Mouse (Mus musculus) heart, postnatal 10 days (tissue): ENCODE measurements around the gene Grid2. TPM values are rescaled to one million over a fixed set of nuclear protein-coding genes. Genes with fewer than 3 reads are reported as not detected.

Source experiments
- DNase-seq, 2 experiments: peaks; one replicate each; pipeline ENCODE4 v3.0.0; 2021
- intact Hi-C: fragments of 180-260 bp; cut with DNase I; formaldehyde crosslinking; loops from one replicate; pipeline ENCODE4 v1.15.1; 2025
- total RNA-seq, 2 experiments: library from RNA; stranded (reverse); gene quantifications; 2 replicates each; pipeline ENCODE4 v1.2.3; 2021

The Grid2 gene
- total RNA-seq, 2 experiments from 2014 or later, result 0.10 to 0.17 TPM

DNA sequence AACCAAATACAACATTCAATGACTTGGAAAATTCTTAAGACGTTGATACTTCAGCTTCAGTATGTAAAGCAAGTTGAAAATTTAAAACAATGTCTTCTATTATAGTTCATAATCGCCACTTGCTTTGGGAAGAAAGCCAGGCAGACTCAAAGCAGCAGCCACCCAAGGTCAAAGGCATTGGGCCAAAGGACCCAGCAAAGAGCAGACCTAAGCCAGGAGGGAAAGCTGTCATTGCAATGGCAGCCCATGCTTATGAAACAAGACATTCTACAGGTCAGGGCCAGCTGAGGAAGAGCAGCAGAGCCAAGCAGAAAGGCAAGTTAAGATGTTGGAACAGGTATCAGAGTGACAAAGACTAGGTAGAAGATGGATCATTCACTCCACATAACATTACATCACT is 1448.0 kb downstream of the Grid2 start:
- peak; percentile 16 to 22 for DNase-seq
- intact Hi-C loops, result no loop called here

DNA sequence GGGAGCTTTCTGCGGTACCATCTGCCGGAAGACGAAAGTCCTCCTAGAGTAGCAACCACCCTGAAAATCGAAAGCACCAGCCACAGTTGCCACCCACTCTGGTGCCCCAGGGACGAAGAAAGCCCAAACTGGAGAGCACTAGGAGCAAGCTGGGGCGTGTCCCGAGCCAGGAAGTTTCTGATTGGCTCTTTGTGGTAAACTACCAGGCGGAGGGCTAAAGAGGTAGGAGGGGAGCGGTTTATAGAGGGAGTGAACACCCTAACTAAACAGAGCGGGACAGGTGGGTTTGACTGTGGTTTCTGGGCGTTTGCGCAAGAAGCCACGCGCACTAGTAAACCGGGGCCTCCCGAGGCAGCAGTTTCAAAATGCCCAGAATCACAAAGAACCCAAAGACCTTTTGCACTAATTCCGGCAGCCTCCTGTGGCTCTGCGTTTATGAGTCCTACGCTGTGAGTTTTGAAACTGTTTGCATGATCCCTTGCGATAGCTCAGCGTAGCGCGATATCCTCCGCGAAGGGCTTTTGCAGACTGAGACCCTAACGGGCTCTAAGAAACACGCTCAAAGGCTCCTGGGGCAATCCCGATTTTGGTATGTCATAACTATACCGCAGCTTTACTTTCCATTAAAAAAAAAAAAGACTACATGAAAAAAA is 1472.2 kb downstream of the Grid2 start:
- peak in 1 of 2 experiments; percentile 18 for DNase-seq
- intact Hi-C loops, result no loop called here

DNA sequence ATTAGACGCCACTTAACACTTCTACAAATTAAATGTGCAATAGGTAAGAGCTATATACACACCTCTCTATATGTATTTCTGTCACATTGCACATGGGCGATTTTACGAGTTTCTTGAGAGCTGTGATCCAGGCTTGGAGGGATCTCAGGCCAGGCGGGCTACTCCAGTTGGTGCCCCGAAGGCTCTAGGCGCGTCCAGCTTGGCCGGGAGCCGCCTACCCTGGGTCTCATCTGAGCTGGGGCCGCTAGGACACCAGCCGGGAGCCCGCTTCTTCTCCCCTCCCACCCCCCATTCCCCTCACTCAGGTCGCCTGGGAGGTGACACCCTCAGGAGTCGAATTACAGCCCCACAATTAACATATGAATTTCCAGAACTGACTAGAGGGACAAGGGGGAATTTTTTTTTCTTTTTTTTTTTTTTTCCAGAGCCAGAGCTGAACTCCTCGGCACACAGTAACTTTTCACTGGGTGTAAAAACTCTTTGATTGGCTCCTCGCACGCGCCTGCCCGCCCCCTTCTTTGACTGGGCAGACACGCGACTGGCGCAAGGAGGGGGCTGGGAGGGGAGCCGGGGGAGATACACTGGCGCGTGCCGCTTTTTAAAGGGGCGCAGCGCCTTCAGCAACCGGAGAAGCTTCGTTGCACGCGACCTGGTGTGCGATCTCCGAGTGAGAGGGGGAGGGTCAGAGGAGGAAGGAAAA is 1473.0 kb downstream of the Grid2 start, which contains the start of gene Atoh1:
TSS of gene Atoh1 (plus strand) at position 627 of the 700 bp plus-strand sequence.
- peak; percentile 45 to 47 for DNase-seq
- intact Hi-C loops, result no loop called here

DNA sequence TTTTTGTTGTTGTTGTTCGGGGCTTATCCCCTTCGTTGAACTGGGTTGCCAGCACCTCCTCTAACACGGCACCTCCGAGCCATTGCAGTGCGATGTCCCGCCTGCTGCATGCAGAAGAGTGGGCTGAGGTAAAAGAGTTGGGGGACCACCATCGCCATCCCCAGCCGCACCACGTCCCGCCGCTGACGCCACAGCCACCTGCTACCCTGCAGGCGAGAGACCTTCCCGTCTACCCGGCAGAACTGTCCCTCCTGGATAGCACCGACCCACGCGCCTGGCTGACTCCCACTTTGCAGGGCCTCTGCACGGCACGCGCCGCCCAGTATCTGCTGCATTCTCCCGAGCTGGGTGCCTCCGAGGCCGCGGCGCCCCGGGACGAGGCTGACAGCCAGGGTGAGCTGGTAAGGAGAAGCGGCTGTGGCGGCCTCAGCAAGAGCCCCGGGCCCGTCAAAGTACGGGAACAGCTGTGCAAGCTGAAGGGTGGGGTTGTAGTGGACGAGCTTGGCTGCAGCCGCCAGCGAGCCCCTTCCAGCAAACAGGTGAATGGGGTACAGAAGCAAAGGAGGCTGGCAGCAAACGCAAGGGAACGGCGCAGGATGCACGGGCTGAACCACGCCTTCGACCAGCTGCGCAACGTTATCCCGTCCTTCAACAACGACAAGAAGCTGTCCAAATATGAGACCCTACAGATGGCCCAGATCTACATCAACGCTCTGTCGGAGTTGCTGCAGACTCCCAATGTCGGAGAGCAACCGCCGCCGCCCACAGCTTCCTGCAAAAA is 1473.7 kb downstream of the Grid2 start:
- peak in 1 of 2 experiments; percentile 25 for DNase-seq
- intact Hi-C loops, result no loop called here

DNA sequence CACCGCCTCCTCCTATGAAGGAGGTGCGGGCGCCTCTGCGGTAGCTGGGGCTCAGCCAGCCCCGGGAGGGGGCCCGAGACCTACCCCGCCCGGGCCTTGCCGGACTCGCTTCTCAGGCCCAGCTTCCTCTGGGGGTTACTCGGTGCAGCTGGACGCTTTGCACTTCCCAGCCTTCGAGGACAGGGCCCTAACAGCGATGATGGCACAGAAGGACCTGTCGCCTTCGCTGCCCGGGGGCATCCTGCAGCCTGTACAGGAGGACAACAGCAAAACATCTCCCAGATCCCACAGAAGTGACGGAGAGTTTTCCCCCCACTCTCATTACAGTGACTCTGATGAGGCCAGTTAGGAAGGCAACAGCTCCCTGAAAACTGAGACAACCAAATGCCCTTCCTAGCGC is 1474.4 kb downstream of the Grid2 start:
- intact Hi-C loops, result no loop called here
- no peak for DNase-seq

DNA sequence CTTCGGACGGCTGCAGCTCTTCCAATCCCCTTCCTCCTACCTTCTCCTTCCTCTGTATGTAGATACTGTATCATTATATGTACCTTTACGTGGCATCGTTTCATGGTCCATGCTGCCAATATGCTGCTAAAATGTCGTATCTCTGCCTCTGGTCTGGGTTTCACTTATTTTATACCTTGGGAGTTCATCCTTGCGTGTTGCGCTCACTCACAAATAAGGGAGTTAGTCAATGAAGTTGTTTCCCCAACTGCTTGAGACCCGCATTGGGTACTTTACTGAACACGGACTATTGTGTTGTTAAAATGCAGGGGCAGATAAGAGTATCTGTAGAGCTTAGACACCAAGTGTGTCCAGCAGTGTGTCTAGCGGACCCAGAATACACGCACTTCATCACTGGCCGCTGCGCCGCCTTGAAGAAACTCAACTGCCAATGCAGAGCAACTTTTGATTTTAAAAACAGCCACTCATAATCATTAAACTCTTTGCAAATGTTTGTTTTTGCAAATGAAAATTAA is 1474.9 kb downstream of the Grid2 start:
- intact Hi-C loops, result no loop called here
- no peak for DNase-seq

DNA sequence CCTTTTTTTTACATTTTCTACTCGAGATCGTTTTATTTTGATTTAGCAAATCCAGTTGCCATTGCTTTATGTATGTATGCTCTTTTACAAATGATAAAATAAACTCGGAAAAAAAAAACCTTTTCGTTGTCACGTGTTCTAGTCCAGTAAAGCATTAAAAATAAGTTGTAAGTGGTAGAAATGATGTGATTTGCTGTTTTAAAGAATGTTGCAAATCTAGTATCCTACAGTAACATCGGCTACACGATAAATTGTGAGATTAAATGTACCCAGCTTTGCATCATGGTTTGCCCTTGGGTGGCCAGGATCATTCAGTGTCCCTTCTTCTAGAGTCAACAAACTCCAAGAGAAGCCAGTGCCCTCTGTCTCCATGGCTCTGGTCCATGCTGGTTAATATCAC is 1475.5 kb downstream of the Grid2 start:
- intact Hi-C loops, result no loop called here
- DNase-seq, result no peak

DNA sequence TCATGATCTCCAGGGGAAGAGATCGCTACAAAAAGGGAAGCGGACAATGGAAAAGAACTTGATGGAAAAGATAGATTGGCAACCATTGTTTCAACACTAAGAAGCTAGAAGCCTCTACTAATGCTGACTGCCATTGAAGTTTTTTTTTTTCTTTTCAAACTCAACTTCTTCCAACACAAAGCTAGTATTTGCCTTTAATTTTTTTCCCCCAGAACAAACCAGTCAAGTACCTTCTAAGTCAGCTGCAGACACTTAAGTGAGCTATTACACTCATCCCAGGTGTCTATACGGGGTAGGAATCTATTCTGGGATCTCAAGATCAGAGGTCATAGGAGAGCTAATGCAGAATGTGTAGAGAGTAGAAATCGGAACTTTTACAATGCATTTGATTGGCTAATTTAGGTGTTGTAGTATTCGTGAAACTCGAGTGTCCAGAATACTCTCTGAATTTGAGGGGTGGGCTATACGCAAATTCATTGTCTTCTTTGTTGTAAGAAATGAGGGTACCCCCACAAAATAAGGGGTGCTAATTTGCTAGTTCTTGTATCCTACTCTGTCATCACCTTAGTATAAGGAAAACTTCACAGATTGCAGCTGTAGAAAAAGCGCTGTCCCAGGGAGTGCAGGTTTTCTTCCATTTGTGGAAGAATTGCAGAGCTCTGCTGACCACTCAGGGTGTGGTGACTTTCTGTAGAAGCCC is 1476.1 kb downstream of the Grid2 start:
- no peak for DNase-seq
- intact Hi-C loops, result no loop called here

DNA sequence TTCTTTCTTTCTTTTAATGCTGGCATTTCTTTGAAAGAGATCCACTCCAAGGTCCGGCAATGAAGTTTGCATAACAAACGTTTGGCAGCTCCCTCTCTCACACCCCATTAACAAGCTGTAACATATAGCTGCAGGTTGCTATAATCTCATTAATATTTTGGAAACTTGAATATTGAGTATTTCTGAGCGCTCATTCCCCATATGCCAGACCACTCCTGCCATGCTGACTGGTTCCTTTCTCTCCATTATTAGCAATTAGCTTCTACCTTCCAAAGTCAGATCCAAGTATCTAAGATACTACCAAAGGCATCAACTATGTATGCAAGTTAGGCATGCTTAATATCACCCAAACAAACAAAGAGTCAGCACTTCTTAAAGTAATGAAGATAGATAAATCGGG is 1477.6 kb downstream of the Grid2 start:
- no peak for DNase-seq
- intact Hi-C loops, result no loop called here

DNA sequence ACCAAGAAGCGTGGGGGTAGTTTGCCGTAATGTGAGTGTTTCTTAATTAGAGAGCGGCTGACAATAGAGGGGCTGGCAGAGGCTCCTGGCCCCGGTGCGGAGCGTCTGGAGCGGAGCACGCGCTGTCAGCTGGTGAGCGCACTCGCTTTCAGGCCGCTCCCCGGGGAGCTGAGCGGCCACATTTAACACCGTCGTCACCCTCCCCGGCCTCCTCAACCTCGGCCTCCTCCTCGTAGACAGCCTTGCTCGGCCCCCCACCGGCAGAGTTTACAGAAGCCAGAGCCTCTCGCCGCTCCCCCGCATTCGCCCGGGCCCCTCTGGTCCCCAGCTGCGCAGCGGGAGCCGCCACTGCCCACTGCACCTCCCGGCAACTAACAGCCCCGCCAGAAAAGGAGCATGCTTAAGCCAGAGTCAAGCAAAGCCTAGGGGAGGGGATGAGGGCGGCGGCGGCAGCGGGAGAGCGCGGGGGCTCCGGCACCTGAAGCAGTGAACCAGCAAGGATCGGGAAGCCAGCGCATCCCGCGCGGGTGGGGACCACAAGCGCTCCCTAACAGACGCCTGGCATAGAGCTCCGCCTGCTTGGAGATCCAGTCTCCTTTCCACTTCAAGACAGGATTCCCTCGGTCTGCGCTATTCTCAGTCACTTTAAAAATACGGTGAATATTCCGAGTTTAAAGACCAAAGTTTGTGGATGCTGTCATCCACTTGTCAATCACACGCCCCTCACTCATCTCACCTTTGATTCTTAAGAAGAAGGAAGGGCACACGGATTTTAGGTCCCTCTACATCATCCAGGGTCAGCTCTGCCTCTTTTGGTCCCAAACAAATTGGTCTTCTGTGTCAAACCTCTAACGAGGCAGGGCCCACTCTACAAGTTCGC is 1479.0 kb downstream of the Grid2 start:
- intact Hi-C loops, result no loop called here
- peak in 1 of 2 experiments; percentile 7 for DNase-seq

DNA sequence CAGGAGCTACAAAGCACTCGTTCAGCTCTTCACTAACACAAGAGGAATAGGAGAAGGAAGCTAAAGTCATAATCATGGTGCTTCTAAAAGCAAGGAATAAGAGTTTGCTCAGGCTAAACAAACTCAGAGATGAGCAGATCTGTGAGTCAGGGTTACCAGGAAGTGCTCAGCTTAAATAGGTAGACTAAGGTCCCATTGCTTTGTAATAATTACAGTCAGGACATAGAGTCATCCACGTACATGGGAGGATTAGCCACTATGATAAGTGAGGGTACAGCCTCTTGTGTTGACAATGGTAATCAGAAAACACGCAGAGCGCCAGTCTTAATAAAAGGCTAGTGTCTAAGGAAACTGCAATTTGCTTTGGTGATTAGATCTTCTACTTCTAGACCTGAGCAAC is 1480.6 kb downstream of the Grid2 start:
- DNase-seq, result no peak

DNA sequence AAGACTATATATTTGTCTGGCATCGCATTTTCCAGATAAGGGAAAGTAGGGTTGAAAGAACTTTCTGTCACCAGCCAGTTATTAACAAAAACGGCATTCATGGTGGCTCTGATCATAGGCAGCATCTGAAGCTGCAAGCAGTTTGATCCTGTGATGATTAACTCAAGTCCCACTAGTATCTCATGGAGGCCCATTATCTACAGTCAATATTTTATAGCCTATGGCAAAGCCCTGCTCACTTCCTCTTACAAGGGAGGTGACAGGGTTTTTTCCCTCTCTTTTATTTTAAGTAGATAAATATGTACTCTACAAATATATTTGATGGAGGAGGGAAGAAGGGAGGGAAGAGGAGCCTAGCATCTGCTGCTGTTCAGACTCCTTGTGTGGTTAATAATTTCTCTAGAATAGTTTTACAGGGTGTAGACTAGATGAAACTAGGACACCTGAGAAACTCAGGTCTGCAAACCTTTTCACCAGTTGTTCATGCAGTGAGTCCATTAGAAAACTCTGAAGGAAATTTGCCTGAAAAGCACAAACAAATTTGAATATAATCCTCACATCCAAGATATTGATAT is 1487.3 kb downstream of the Grid2 start:
- intact Hi-C loops, result no loop called here
- DNase-seq, result no peak

More for the DNA sequence above, 1480.6 kb downstream of the Grid2 start:
- intact Hi-C loops, result no loop called here
